Mouse (Mus musculus) ES-Bruce4 (cell line): ENCODE results near the gene Efcab5. TPM values are rescaled to one million over a fixed set of nuclear protein-coding genes. Genes with fewer than 3 reads are reported as not detected.

Experiments
- H3K27ac ChIP-seq: 2 replicates; pipeline ENCODE4 v1.5.1; 2012; ENCODE audit warnings: low read length, inconsistent platforms; ENCODE audit not compliant: insufficient read depth
- H3K27me3 ChIP-seq: 2 replicates; pipeline ENCODE4 v1.6.1; 2012; ENCODE audit warnings: mild to moderate bottlenecking, low read length, inconsistent platforms; ENCODE audit not compliant: control insufficient read depth, poor library complexity, insufficient read depth, severe bottlenecking
- H3K36me3 ChIP-seq: 2 replicates; pipeline ENCODE4 v1.6.1; 2012; ENCODE audit warnings: inconsistent platforms, mild to moderate bottlenecking, low read length, moderate library complexity; ENCODE audit not compliant: control insufficient read depth, poor library complexity, insufficient read depth, severe bottlenecking
- H3K4me1 ChIP-seq: one replicate; pipeline ENCODE4 v1.8.1; 2011; ENCODE audit warnings: low read length; ENCODE audit not compliant: control insufficient read depth, insufficient read depth
- H3K4me3 ChIP-seq: 2 replicates; pipeline ENCODE4 v1.5.1; 2011; ENCODE audit warnings: low read depth, mild to moderate bottlenecking, low read length
- H3K9ac ChIP-seq: 2 replicates; pipeline ENCODE4 v1.6.1; 2012; ENCODE audit warnings: low read depth, mild to moderate bottlenecking, inconsistent platforms; ENCODE audit not compliant: poor library complexity, severe bottlenecking
- H3K9me3 ChIP-seq: replicated peaks from 2 replicates; pipeline ENCODE4 v1.6.1; 2012; ENCODE audit warnings: mild to moderate bottlenecking, low read length, inconsistent platforms; ENCODE audit not compliant: control insufficient read depth, poor library complexity, insufficient read depth, severe bottlenecking
- CTCF ChIP-seq: IDR thresholded peaks from one replicate; pipeline ENCODE4 v1.8.1; 2011; ENCODE audit warnings: low read depth, low read length
- EP300 ChIP-seq: IDR thresholded peaks from 2 replicates; pipeline ENCODE4 v1.6.1; 2011; ENCODE audit warnings: low read depth, low read length; ENCODE audit not compliant: insufficient read depth
- POLR2A ChIP-seq: IDR thresholded peaks from one replicate; pipeline ENCODE4 v1.8.1; 2011; ENCODE audit warnings: low read length; ENCODE audit not compliant: insufficient read depth
- polyA plus RNA-seq: library from polyadenylated mRNA; stranded (reverse); fragments of >200 nt; gene quantifications from 2 replicates; pipeline ENCODE4 v1.2.4, GENCODE M21; 2011; ENCODE audit warnings: low read depth; ENCODE audit not compliant: missing spikeins, insufficient read depth, insufficient read length

Efcab5 gene
- polyA plus RNA-seq, 1 experiment = not detected

GRCm38 (mm10) chr11:77195360-77196109, 6.8 kb upstream of the Efcab5 start:
- H3K4me1 ChIP-seq = no peaks in the 10 kb centered on the region
- H3K27ac ChIP-seq = no peak overlapping the region
- no peak overlapping the region for H3K9ac ChIP-seq
- no peaks in the 10 kb centered on the region for H3K9me3 ChIP-seq
- H3K36me3 ChIP-seq = no peaks in the 10 kb centered on the region
- no peaks in the 10 kb centered on the region for H3K27me3 ChIP-seq
- TF ChIP-seq POLR2A = no peak
- TF ChIP-seq EP300 = no peak
- no peak for TF ChIP-seq CTCF
- no peak overlapping the region for H3K4me3 ChIP-seq

- Histone ChIP-seq H3K36me3 (no peaks in the 10 kb centered on the region), H3K4me1 (no peaks in the 10 kb centered on the region), H3K4me3 (no peak overlapping the region), H3K9ac (no peak overlapping the region), H3K27me3 (no peaks in the 10 kb centered on the region), H3K27ac (no peak overlapping the region), H3K9me3 (no peaks in the 10 kb centered on the region)
- no peak for TF ChIP-seq POLR2A
- TF ChIP-seq CTCF = no peak
- no peak for TF ChIP-seq EP300
These were observed 6.0 kb upstream of the Efcab5 start for GRCm38 (mm10) chr11:77194762-77195161.

DNA sequence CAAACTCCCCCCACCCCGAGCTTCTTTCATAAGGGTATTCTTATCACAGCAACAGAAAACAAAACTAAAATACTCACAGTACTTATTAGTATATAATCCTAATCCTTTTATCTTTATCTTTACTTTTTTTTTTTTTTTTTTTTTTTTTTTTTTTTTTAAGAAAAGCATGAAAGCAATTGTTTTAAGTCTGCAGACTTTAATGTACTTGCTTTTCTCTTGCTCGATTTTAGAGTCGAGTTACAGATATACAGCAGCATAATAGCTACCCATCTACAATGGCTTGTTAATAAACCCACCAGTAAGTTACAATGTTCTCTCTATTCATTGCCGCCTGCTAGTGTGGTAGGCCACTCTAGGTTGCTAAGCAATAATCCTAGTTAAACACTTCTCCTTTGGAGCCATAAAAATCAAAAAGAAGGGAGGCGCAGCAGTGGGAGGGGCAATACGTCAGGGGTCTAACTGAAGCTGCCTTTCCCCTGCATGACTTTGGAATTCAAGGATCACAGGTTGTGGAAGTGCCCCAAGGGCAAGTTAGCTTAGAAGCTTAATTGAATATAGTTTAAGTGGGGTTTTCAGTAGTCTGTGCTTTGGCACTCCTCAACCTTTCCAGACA, 5.3 kb upstream of the Efcab5 start:
- H3K4me3 ChIP-seq = no peak overlapping the region
- no peaks in the 10 kb centered on the region for H3K4me1 ChIP-seq
- no peaks in the 10 kb centered on the region for H3K36me3 ChIP-seq
- no peak overlapping the region for H3K9ac ChIP-seq
- TF ChIP-seq CTCF (no peak), POLR2A (no peak), EP300 (no peak)
- no peaks in the 10 kb centered on the region for H3K9me3 ChIP-seq
- no peak overlapping the region for H3K27ac ChIP-seq
- H3K27me3 ChIP-seq = no peaks in the 10 kb centered on the region

DNA sequence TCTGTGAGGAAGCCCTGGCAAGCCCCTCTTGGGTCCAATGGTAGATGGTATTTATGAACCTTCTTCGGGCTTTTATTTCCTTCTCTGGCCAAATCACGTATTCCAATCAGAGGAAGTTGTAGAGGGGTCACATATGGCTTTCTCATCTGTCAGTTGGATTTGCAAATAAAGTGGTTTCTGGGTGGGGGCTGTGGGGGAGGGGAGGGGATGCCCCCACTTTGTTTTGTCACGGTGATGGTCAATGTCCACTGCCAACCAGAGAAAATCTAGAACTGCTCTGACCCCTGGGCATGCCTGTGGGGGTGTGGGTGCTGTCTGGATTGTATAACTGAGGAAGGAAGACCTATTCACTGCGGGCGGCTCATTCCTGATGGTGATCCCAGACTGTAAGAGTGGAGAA, 4.6 kb upstream of the Efcab5 start:
- H3K27ac ChIP-seq = no peak overlapping the region
- H3K9me3 ChIP-seq = no peaks in the 10 kb centered on the region
- TF ChIP-seq POLR2A = no peak
- TF ChIP-seq CTCF = no peak
- TF ChIP-seq EP300 = no peak
- H3K9ac ChIP-seq = no peak overlapping the region
- H3K36me3 ChIP-seq = no peaks in the 10 kb centered on the region
- H3K4me3 ChIP-seq = no peak overlapping the region
- no peaks in the 10 kb centered on the region for H3K27me3 ChIP-seq
- no peaks in the 10 kb centered on the region for H3K4me1 ChIP-seq

- H3K9ac ChIP-seq = no peak overlapping the region
- no peak for TF ChIP-seq EP300
- no peak for TF ChIP-seq POLR2A
- no peak for TF ChIP-seq CTCF
These were observed 3.8 kb downstream of the Efcab5 start for GRCm38 (mm10) chr11:77184926-77185325.

GRCm38 (mm10) chr11:77182616-77183015, 6.2 kb downstream of the Efcab5 start:
- TF ChIP-seq EP300 = no peak
- TF ChIP-seq CTCF = no peak
- no peak for TF ChIP-seq POLR2A
- Histone ChIP-seq H3K27ac (no peak overlapping the region), H3K27me3 (no peaks in the 10 kb centered on the region), H3K36me3 (no peaks in the 10 kb centered on the region), H3K4me1 (no peaks in the 10 kb centered on the region), H3K9ac (no peak overlapping the region), H3K4me3 (no peak overlapping the region), H3K9me3 (no peaks in the 10 kb centered on the region)

More at GRCm38 (mm10) chr11:77184926-77185325, 3.8 kb downstream of the Efcab5 start:
- Histone ChIP-seq H3K27ac (no peak overlapping the region), H3K4me3 (no peak overlapping the region), H3K4me1 (no peaks in the 10 kb centered on the region), H3K9me3 (no peaks in the 10 kb centered on the region), H3K36me3 (no peaks in the 10 kb centered on the region), H3K27me3 (no peaks in the 10 kb centered on the region)
